Mouse (Mus musculus) ES-E14 (cell line): Measurements from ENCODE around the gene Tex33.

Experiments
- CHD2 ChIP-seq: IDR thresholded peaks from 2 replicates; pipeline ENCODE4 v1.6.1; 2014; ENCODE audit warnings: mild to moderate bottlenecking, low read depth, low read length, inconsistent platforms
- HCFC1 ChIP-seq: IDR thresholded peaks from 2 replicates; pipeline ENCODE4 v1.6.1; 2012; ENCODE audit warnings: low read length, inconsistent platforms, borderline replicate concordance; ENCODE audit not compliant: insufficient read depth
- ZC3H11A ChIP-seq: IDR thresholded peaks from 2 replicates; pipeline ENCODE4 v1.6.1; 2012; ENCODE audit warnings: low read depth, mild to moderate bottlenecking, inconsistent platforms, low read length, borderline replicate concordance
- ZNF384 ChIP-seq: IDR thresholded peaks from 2 replicates; pipeline ENCODE4 v1.6.1; 2012; ENCODE audit warnings: low read depth, low read length, inconsistent platforms

DNA sequence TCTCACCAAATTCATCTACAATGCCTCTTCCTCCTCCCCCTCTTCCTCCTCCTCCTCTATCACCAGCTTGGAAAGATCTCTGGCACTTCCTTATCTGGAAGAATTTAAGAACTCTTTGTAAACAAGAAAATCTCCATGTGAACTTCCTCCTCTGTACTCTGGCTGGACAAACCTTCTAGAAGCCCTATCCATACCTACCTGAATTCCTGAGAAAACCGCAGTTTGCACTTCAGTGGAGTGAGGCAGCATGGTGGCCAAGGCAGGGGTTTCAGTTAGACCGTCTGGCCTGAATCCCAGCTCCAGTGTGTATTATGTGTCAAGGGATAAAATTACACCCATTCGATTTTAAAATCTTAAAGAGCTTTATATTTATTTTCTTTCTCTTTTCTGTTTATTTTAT, 22.9 kb downstream of the Tex33 start:
- no peak for TF ChIP-seq ZNF384
- no peak for TF ChIP-seq ZC3H11A
- no peak for TF ChIP-seq HCFC1
- no peak for TF ChIP-seq CHD2
